Mouse (Mus musculus): ENCODE measurements around the gene Rprd2.
"Not testable (repeated sequence)": the region's sequence is repeated elsewhere in the genome, so short reads cannot be mapped to it uniquely, and the experiment has no call there.

DNA sequence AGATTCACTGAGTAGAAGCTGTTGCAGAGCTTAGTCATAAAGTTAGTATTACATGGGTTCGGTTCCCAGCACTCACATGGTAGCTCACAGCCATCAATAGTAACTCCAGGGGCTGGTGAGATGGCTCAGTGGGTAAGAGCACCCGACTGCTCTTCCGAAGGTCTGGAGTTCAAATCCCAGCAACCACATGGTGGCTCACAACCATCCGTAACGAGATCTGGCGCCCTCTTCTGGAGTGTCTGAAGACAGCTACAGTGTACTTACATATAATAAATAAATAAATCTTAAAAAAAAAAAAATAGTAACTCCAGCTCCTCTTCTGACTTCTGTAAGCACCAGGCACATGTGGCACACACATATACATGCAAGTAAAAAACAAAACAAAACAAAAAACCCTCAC lies 11.0 kb downstream of the Rprd2 start:
- not testable (repeated sequence) for TF ChIP-seq CTCF (IDR thresholded peaks at IDR 0.05; ENCODE audit: low read depth, low read length); POLR2A (IDR thresholded peaks at IDR 0.05; ENCODE audit: extremely low read depth, insufficient read depth, low read length)
